Mouse (Mus musculus): ENCODE measurements around the gene Ccdc136. TPM values are rescaled to one million over a fixed set of nuclear protein-coding genes. Genes with fewer than 3 reads are reported as not detected.
A peak's percentile ranks its signal among the peaks of the same experiment; 100 is the strongest.

The Ccdc136 gene
- polyA plus RNA-seq, 1 experiment, result 8.1 TPM

- TF ChIP-seq MYOG (IDR thresholded peaks at IDR 0.05; ENCODE audit: control insufficient read depth, extremely low read depth, insufficient read length) (no peak), MYOD1 (IDR thresholded peaks at IDR 0.05; ENCODE audit: control insufficient read depth, insufficient read length, low read depth) (no peak)
- Histone ChIP-seq H3ac (ENCODE audit: control insufficient read depth, insufficient read length, low read depth) (no peak overlapping the region), H3K4me3 (ENCODE audit: insufficient read depth, poor library complexity, severe bottlenecking) (no peak overlapping the region), H3K36me3 (ENCODE audit: control insufficient read depth, insufficient read depth) (peaks cover 88% of the 10 kb centered on the region), H3K27me3 (ENCODE audit: control insufficient read depth, insufficient read depth, insufficient read length) (no peaks in the 10 kb centered on the region), H3K79me2 (ENCODE audit: control insufficient read depth, insufficient read depth) (peaks cover 96% of the 10 kb centered on the region), H3K79me3 (ENCODE audit: low read depth) (peaks cover 48% of the 10 kb centered on the region)
Measured at GRCm38 (mm10) chr6:29365277-29365676, 30.8 kb upstream of the Ccdc136 start.

GRCm38 (mm10) chr6:29377386-29377785, 18.7 kb upstream of the Ccdc136 start:
- H3ac ChIP-seq (ENCODE audit: control insufficient read depth, insufficient read length, low read depth), result no peak overlapping the region
- TF ChIP-seq MYOD1 (IDR thresholded peaks at IDR 0.05; ENCODE audit: control insufficient read depth, insufficient read length, low read depth) (no peak), CEBPB (IDR thresholded peaks at IDR 0.05; ENCODE audit: low read depth) (no peak), FOSL1 (IDR thresholded peaks at IDR 0.05; ENCODE audit: insufficient read depth, low read length, poor library complexity, severe bottlenecking) (no peak), CTCF (IDR thresholded peaks at IDR 0.05; ENCODE audit: control insufficient read depth, insufficient read depth, insufficient read length) (no peak), USF1 (IDR thresholded peaks at IDR 0.05; ENCODE audit: low read depth) (no peak), MAX (IDR thresholded peaks at IDR 0.05) (no peak), MYOG (IDR thresholded peaks at IDR 0.05; ENCODE audit: control insufficient read depth, extremely low read depth, insufficient read length) (no peak)
- H3K36me3 ChIP-seq (ENCODE audit: control insufficient read depth, insufficient read depth), result peaks cover 58% of the 10 kb centered on the region

DNA sequence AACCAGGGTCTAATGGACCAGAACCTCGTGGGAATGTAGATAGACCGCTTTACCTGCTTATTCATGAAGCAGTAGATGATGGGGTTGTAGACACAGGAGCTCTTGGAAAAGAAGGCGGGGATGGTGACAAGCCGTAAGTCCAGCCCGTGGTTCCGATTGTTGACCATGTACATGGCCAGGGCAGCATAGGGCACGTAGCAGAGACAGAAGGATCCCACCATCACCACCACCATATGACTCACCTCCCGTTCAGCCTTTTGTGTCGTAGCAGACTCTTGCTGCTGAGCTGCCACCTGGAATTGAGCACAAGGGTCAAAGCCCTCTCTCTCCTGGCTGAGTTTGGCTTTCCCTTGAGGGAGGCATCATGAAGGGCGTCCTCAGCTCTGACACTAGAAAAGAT, 17.4 kb upstream of the Ccdc136 start:
- Histone ChIP-seq H3K79me3 (ENCODE audit: low read depth) (no peaks in the 10 kb centered on the region), H3ac (ENCODE audit: control insufficient read depth, insufficient read length, low read depth) (no peak overlapping the region), H3K36me3 (ENCODE audit: control insufficient read depth, insufficient read depth) (peaks cover 45% of the 10 kb centered on the region), H3K27me3 (ENCODE audit: control insufficient read depth, insufficient read depth, insufficient read length) (no peaks in the 10 kb centered on the region), H3K4me3 (ENCODE audit: insufficient read depth, poor library complexity, severe bottlenecking) (no peak overlapping the region), H3K79me2 (ENCODE audit: control insufficient read depth, insufficient read depth) (no peaks in the 10 kb centered on the region)
- TF ChIP-seq USF1 (IDR thresholded peaks at IDR 0.05; ENCODE audit: low read depth) (no peak), MYOG (IDR thresholded peaks at IDR 0.05; ENCODE audit: control insufficient read depth, extremely low read depth, insufficient read length) (no peak), MAX (IDR thresholded peaks at IDR 0.05) (no peak), CEBPB (IDR thresholded peaks at IDR 0.05; ENCODE audit: low read depth) (no peak), FOSL1 (IDR thresholded peaks at IDR 0.05; ENCODE audit: insufficient read depth, low read length, poor library complexity, severe bottlenecking) (no peak), CTCF (IDR thresholded peaks at IDR 0.05; ENCODE audit: control insufficient read depth, insufficient read depth, insufficient read length) (no peak), MYOD1 (IDR thresholded peaks at IDR 0.05; ENCODE audit: control insufficient read depth, insufficient read length, low read depth) (no peak)

More at GRCm38 (mm10) chr6:29377386-29377785, 18.7 kb upstream of the Ccdc136 start:
- H3K79me2 ChIP-seq (ENCODE audit: control insufficient read depth, insufficient read depth), result no peaks in the 10 kb centered on the region
- no peaks in the 10 kb centered on the region for H3K79me3 ChIP-seq (ENCODE audit: low read depth)
- no peaks in the 10 kb centered on the region for H3K27me3 ChIP-seq (ENCODE audit: control insufficient read depth, insufficient read depth, insufficient read length)
- no peak overlapping the region for H3K4me3 ChIP-seq (ENCODE audit: insufficient read depth, poor library complexity, severe bottlenecking)

GRCm38 (mm10) chr6:29379954-29380353, 16.2 kb upstream of the Ccdc136 start:
- TF ChIP-seq CTCF (IDR thresholded peaks at IDR 0.05; ENCODE audit: control insufficient read depth, insufficient read depth, insufficient read length) (no peak), MYOD1 (IDR thresholded peaks at IDR 0.05; ENCODE audit: control insufficient read depth, insufficient read length, low read depth) (no peak), CEBPB (IDR thresholded peaks at IDR 0.05; ENCODE audit: low read depth) (no peak), MAX (IDR thresholded peaks at IDR 0.05) (no peak), USF1 (IDR thresholded peaks at IDR 0.05; ENCODE audit: low read depth) (no peak), FOSL1 (IDR thresholded peaks at IDR 0.05; ENCODE audit: insufficient read depth, low read length, poor library complexity, severe bottlenecking) (no peak), MYOG (IDR thresholded peaks at IDR 0.05; ENCODE audit: control insufficient read depth, extremely low read depth, insufficient read length) (no peak)
- Histone ChIP-seq H3K36me3 (ENCODE audit: control insufficient read depth, insufficient read depth) (peaks cover 33% of the 10 kb centered on the region), H3ac (ENCODE audit: control insufficient read depth, insufficient read length, low read depth) (no peak overlapping the region), H3K79me2 (ENCODE audit: control insufficient read depth, insufficient read depth) (no peaks in the 10 kb centered on the region), H3K4me3 (ENCODE audit: insufficient read depth, poor library complexity, severe bottlenecking) (no peak overlapping the region), H3K79me3 (ENCODE audit: low read depth) (no peaks in the 10 kb centered on the region), H3K27me3 (ENCODE audit: control insufficient read depth, insufficient read depth, insufficient read length) (no peaks in the 10 kb centered on the region)

DNA sequence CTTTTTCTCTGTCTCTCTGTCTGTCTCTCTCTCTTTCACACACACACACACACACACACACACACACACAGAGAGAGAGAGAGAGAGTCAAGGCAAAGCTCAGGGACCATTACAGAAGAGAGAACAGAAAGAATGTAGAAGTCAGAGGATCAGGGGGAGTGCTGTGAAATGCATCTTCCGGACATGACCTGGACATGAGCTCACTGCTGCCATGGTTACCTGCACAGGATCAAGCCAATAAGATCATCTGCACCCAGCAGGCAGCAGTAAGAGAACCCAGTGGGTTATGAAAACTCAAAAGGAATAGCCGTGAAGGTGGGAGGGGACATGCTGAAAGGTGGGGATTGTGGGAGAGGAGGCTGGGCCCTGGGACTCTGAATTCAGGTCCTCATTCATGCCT, 13.7 kb upstream of the Ccdc136 start:
- Histone ChIP-seq H3K36me3 (ENCODE audit: control insufficient read depth, insufficient read depth) (peaks cover 9% of the 10 kb centered on the region), H3ac (ENCODE audit: control insufficient read depth, insufficient read length, low read depth) (no peak overlapping the region), H3K79me2 (ENCODE audit: control insufficient read depth, insufficient read depth) (no peaks in the 10 kb centered on the region), H3K79me3 (ENCODE audit: low read depth) (no peaks in the 10 kb centered on the region), H3K27me3 (ENCODE audit: control insufficient read depth, insufficient read depth, insufficient read length) (no peaks in the 10 kb centered on the region), H3K4me3 (ENCODE audit: insufficient read depth, poor library complexity, severe bottlenecking) (no peak overlapping the region)
- no peak for TF ChIP-seq MYOD1 (IDR thresholded peaks at IDR 0.05; ENCODE audit: control insufficient read depth, insufficient read length, low read depth)
- TF ChIP-seq CTCF (IDR thresholded peaks at IDR 0.05; ENCODE audit: control insufficient read depth, insufficient read depth, insufficient read length), result no peak
- no peak for TF ChIP-seq MYOG (IDR thresholded peaks at IDR 0.05; ENCODE audit: control insufficient read depth, extremely low read depth, insufficient read length)
- no peak for TF ChIP-seq FOSL1 (IDR thresholded peaks at IDR 0.05; ENCODE audit: insufficient read depth, low read length, poor library complexity, severe bottlenecking)
- TF ChIP-seq CEBPB (IDR thresholded peaks at IDR 0.05; ENCODE audit: low read depth), result no peak
- TF ChIP-seq USF1 (IDR thresholded peaks at IDR 0.05; ENCODE audit: low read depth), result no peak
- no peak for TF ChIP-seq MAX (IDR thresholded peaks at IDR 0.05)

- TF ChIP-seq CEBPB (IDR thresholded peaks at IDR 0.05; ENCODE audit: low read depth), result no peak
- TF ChIP-seq FOSL1 (IDR thresholded peaks at IDR 0.05; ENCODE audit: insufficient read depth, low read length, poor library complexity, severe bottlenecking), result no peak
- TF ChIP-seq MYOG (IDR thresholded peaks at IDR 0.05; ENCODE audit: control insufficient read depth, extremely low read depth, insufficient read length), result no peak
- TF ChIP-seq USF1 (IDR thresholded peaks at IDR 0.05; ENCODE audit: low read depth), result no peak
- TF ChIP-seq MYOD1 (IDR thresholded peaks at IDR 0.05; ENCODE audit: control insufficient read depth, insufficient read length, low read depth), result no peak
- TF ChIP-seq CTCF (IDR thresholded peaks at IDR 0.05; ENCODE audit: control insufficient read depth, insufficient read depth, insufficient read length), result no peak
- TF ChIP-seq MAX (IDR thresholded peaks at IDR 0.05), result no peak
- H3K36me3 ChIP-seq (ENCODE audit: control insufficient read depth, insufficient read depth), result no peaks in the 10 kb centered on the region
- H3K79me3 ChIP-seq (ENCODE audit: low read depth), result no peaks in the 10 kb centered on the region
- H3K4me3 ChIP-seq (ENCODE audit: insufficient read depth, poor library complexity, severe bottlenecking), result peak within 1 kb of the TSS; percentile 39
- H3K79me2 ChIP-seq (ENCODE audit: control insufficient read depth, insufficient read depth), result no peaks in the 10 kb centered on the region
- H3ac ChIP-seq (ENCODE audit: control insufficient read depth, insufficient read length, low read depth), result peak within 1 kb of the TSS; percentile 65
- H3K27me3 ChIP-seq (ENCODE audit: control insufficient read depth, insufficient read depth, insufficient read length), result no peaks in the 10 kb centered on the region
Measured at GRCm38 (mm10) chr6:29388052-29388518, 8.0 kb upstream of the Ccdc136 start, which contains the start of gene Opn1sw. TSS of gene Opn1sw (minus strand) at chr6:29388468.

Measured in C2C12 (cell line).